Comparison of ENCODE assay signal across 15 mouse cellular contexts in the genomic region with DNA sequence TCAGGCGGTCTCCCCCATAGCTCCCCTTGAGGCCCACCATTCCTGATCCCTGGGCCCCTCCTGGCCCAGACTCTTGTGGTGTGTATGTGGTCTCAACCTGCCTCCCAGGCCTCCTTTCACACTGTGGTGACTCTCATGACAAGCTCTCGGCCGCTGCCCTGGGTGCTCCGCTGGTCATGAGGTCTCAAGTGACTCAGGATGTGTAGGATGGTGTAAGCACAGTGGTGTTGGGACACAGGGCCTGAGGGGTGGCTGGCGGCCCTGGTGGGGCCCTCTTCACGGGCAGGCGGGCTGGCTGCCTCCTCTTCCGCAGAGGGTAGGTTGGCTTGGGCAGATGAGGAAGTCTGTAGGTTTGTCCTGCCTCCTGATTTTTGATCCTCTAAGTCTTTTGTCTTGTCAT.
DNase-seq lines count a peak whose midpoint lies in the region; ATAC-seq and TF ChIP-seq lines count a peak whose summit lies in the region.
"Had no signal": no experiment of that assay in that cellular context is flagged by ENCODE, and none has a peak within 500 bp of the region (broad histone marks: within the 10 kb centered on the region; RNA-seq: fewer than 3 reads in every experiment).

No protein-coding gene starts in this region.

- 60% methylated on average over 8 of the region's 8 CpGs for WGBS in liver, embryonic 13.5 days (ENCODE audit: insufficient replicate concordance)
- 61% methylated on average over 8 of the region's 8 CpGs for WGBS in liver, embryonic 12.5 days (ENCODE audit: insufficient replicate concordance)
- 83% methylated on average over 8 of the region's 8 CpGs for WGBS in lung, postnatal 0 days
- 88% methylated on average over 8 of the region's 8 CpGs for WGBS in heart, adult 2 months

- H3K36me3 ChIP-seq in liver, embryonic 13.5 days: no peaks in the 10 kb centered on the region
- H3K36me3 ChIP-seq in liver, embryonic 12.5 days: no peaks in the 10 kb centered on the region
- H3K36me3 ChIP-seq in lung, postnatal 0 days (ENCODE audit: insufficient read depth, low read length): no peaks in the 10 kb centered on the region
- H3K36me3 ChIP-seq in heart, adult 2 months (ENCODE audit: control insufficient read depth, insufficient read depth, low read length): no peaks in the 10 kb centered on the region
- H3K36me3 ChIP-seq: embryonic facial prominence, embryonic 13.5 days; forebrain, embryonic 15.5 days; midbrain, embryonic 10.5 days had no signal

- peak; percentile 3 for DNase-seq in liver, embryonic 13.5 days
- DNase-seq in c-Kit-positive CD71-negative TER-119-negative erythroid progenitor cells, embryonic 14.5 days (ENCODE audit: low read depth): peak; percentile 19
- DNase-seq in lung, postnatal 0 days (ENCODE audit: low spot score): peak; percentile 13
- no peak for DNase-seq in heart, adult 2 months
- no peak for DNase-seq in urinary bladder, postnatal 14 days (ENCODE audit: low spot score)
- no peak for DNase-seq in adrenal gland, postnatal 36 days
- no peak for DNase-seq in thymus, postnatal 10 days (ENCODE audit: low spot score in 2 of 2)
- DNase-seq: cerebellum, adult 18-20 months; kidney, adult 18-20 months; retina, postnatal 1 day had no signal

- no peak overlapping the region for H3K4me3 ChIP-seq in liver, embryonic 13.5 days (replicated peaks)
- no peak overlapping the region for H3K4me3 ChIP-seq in liver, embryonic 12.5 days
- H3K4me3 ChIP-seq in lung, postnatal 0 days (ENCODE audit: low read depth, low read length): no peak overlapping the region
- no peak overlapping the region for H3K4me3 ChIP-seq in heart, adult 2 months
- H3K4me3 ChIP-seq: embryonic facial prominence, embryonic 13.5 days; forebrain, embryonic 15.5 days; midbrain, embryonic 10.5 days; neural tube, embryonic 12.5 days had no signal

- H3K9ac ChIP-seq in liver, embryonic 13.5 days: no peak overlapping the region
- H3K9ac ChIP-seq in liver, embryonic 12.5 days: no peak overlapping the region
- H3K9ac ChIP-seq in lung, postnatal 0 days (replicated peaks; ENCODE audit: low read depth): no peak overlapping the region
- no peak overlapping the region for H3K9ac ChIP-seq in heart, adult 2 months (ENCODE audit: low read depth, low read length)
- H3K9ac ChIP-seq: embryonic facial prominence, embryonic 13.5 days; forebrain, embryonic 15.5 days; neural tube, embryonic 12.5 days had no signal

- ATAC-seq in liver, embryonic 13.5 days (ENCODE audit: low read depth): peak; percentile 20; the same call in 1 of the 2 replicates
- ATAC-seq in liver, embryonic 12.5 days: no peak
- peak; percentile 64 for ATAC-seq in lung, postnatal 0 days
- ATAC-seq: forebrain, embryonic 15.5 days had no signal

- H3K9me3 ChIP-seq in liver, embryonic 13.5 days (replicated peaks): no peaks in the 10 kb centered on the region
- no peaks in the 10 kb centered on the region for H3K9me3 ChIP-seq in liver, embryonic 12.5 days (replicated peaks)
- no peaks in the 10 kb centered on the region for H3K9me3 ChIP-seq in lung, postnatal 0 days (ENCODE audit: low read length)
- H3K9me3 ChIP-seq: embryonic facial prominence, embryonic 13.5 days; forebrain, embryonic 15.5 days; midbrain, embryonic 10.5 days; neural tube, embryonic 12.5 days had no signal

- TF ChIP-seq POLR2A in heart, adult 2 months (IDR thresholded peaks at IDR 0.05; ENCODE audit: insufficient read depth, low read depth, low read length): no peak

- H3K27ac ChIP-seq in liver, embryonic 13.5 days: no peak overlapping the region
- H3K27ac ChIP-seq in liver, embryonic 12.5 days: no peak overlapping the region
- H3K27ac ChIP-seq in lung, postnatal 0 days (ENCODE audit: low read length): no peak overlapping the region
- no peak overlapping the region for H3K27ac ChIP-seq in heart, adult 2 months
- H3K27ac ChIP-seq: embryonic facial prominence, embryonic 13.5 days; forebrain, embryonic 15.5 days; midbrain, embryonic 10.5 days; neural tube, embryonic 12.5 days had no signal

- no peaks in the 10 kb centered on the region for H3K4me1 ChIP-seq in liver, embryonic 13.5 days (replicated peaks)
- no peaks in the 10 kb centered on the region for H3K4me1 ChIP-seq in liver, embryonic 12.5 days
- no peaks in the 10 kb centered on the region for H3K4me1 ChIP-seq in lung, postnatal 0 days (ENCODE audit: insufficient read depth, low read depth, low read length)
- no peaks in the 10 kb centered on the region for H3K4me1 ChIP-seq in heart, adult 2 months (ENCODE audit: control insufficient read depth, insufficient read depth, low read length)
- H3K4me1 ChIP-seq: embryonic facial prominence, embryonic 13.5 days; midbrain, embryonic 10.5 days; neural tube, embryonic 12.5 days had no signal

- intact Hi-C loops in heart, adult 2 months (cut with DNase I): no loop called here

- H3K79me2 ChIP-seq in heart, adult 2 months (replicated peaks; ENCODE audit: control insufficient read depth, insufficient read depth, low read length): no peaks in the 10 kb centered on the region

- no peak overlapping the region for H3K4me2 ChIP-seq in liver, embryonic 13.5 days
- H3K4me2 ChIP-seq in liver, embryonic 12.5 days: no peak overlapping the region
- no peak overlapping the region for H3K4me2 ChIP-seq in lung, postnatal 0 days (replicated peaks; ENCODE audit: low read depth, low read length)
- H3K4me2 ChIP-seq: embryonic facial prominence, embryonic 13.5 days; forebrain, embryonic 15.5 days; neural tube, embryonic 12.5 days had no signal

- TF ChIP-seq CTCF in lung, postnatal 0 days (IDR thresholded peaks at IDR 0.05): no peak
- TF ChIP-seq CTCF in heart, adult 2 months (IDR thresholded peaks at IDR 0.05): no peak

- no peak for TF ChIP-seq EP300 in lung, postnatal 0 days (IDR thresholded peaks at IDR 0.05)
- no peak for TF ChIP-seq EP300 in heart, adult 2 months (IDR thresholded peaks at IDR 0.05; ENCODE audit: insufficient read depth, low read depth, low read length)

- no peaks in the 10 kb centered on the region for H3K27me3 ChIP-seq in liver, embryonic 13.5 days
- H3K27me3 ChIP-seq in liver, embryonic 12.5 days (replicated peaks): no peaks in the 10 kb centered on the region
- no peaks in the 10 kb centered on the region for H3K27me3 ChIP-seq in lung, postnatal 0 days (replicated peaks; ENCODE audit: insufficient read depth, low read length)
- H3K27me3 ChIP-seq in heart, adult 2 months (ENCODE audit: control insufficient read depth, insufficient read depth, low read length): no peaks in the 10 kb centered on the region
- H3K27me3 ChIP-seq: embryonic facial prominence, embryonic 13.5 days; forebrain, embryonic 15.5 days; neural tube, embryonic 12.5 days had no signal

Comparison
In these comparisons a context has a peak if more than half of its experiments do, and no peak if none do; other contexts are left out.
1. DNase-seq: peak in liver, embryonic 13.5 days (single experiment), c-Kit-positive CD71-negative TER-119-negative erythroid progenitor cells, embryonic 14.5 days (single experiment) and lung, postnatal 0 days (single experiment); none in heart, adult 2 months (0 of 2), urinary bladder, postnatal 14 days (single experiment), adrenal gland, postnatal 36 days (0 of 2) and thymus, postnatal 10 days (0 of 2).